Mouse (Mus musculus): ENCODE data around the gene Dhrs3. TPM values are rescaled to one million over a fixed set of nuclear protein-coding genes. Genes with fewer than 3 reads are reported as not detected.
A peak's percentile ranks its signal among the peaks of the same experiment; 100 is the strongest.

Gene Dhrs3
- 73.3 and 75.7 TPM in 2 replicates for polyA plus RNA-seq (2015; fragmentation: Nextera tagmentation; extraction: Ambion mirVana)

- Histone ChIP-seq H3K9ac (peak within 1 kb of the TSS; percentile 48), H3K27ac (replicated peaks) (peak within 1 kb of the TSS; percentile 85), H3K27me3 (no peaks in the 10 kb centered on the region), H3K4me1 (peaks cover 46% of the 10 kb centered on the region), H3K4me3 (replicated peaks) (peak within 1 kb of the TSS; percentile 65), H3K4me2 (replicated peaks) (peak within 1 kb of the TSS; percentile 95), H3K9me3 (replicated peaks) (no peaks in the 10 kb centered on the region), H3K36me3 (no peaks in the 10 kb centered on the region)
- peak; percentile 71 for ATAC-seq (ENCODE audit: insufficient number of reproducible peaks, low FRiP score, low TSS enrichment, low read depth)
- WGBS: under 1% methylated on average over 48 of the region's 55 CpGs
Observed at GRCm38 (mm10) chr4:144892133-144892936, at the start of gene Dhrs3. Gene Dhrs3, plus strand, starts transcription at chr4:144892827.

DNA sequence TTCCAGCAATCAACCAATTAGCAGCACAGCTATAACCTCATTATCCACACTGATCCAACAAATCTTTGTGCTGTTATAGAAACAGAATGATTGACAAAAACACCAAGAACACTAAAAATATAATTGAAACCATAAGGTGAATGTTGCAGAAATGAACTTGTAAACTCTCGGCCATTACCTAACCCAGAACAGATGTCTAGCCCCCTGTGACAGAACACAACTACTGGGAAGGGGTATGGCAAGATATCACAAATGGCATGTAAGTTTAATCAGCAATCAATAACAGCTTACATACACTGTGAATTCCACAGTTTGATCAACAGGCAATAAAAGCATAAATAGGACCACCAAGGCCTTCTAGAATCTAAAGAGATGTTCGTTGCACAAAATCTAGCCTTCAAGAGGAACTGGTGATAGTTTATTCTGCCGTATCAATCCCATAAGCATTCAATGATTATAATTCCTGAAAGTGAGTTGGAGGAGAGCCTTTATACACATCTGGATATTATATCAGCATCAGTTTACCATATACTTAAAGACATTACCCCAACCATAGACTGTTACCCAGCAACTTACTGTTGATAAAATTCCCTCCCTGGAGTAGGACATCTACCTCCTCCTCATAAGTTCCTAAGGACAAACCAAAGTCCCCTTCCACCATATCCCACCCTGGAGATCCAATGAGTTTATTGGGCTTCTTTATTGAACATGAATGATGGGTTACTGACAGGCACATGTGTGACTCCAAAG lies 30.7 kb upstream of the Dhrs3 start:
- no peak for ATAC-seq (ENCODE audit: insufficient number of reproducible peaks, low FRiP score, low TSS enrichment, low read depth)
- WGBS: 52% methylated on average over 3 of the region's 3 CpGs
- Histone ChIP-seq H3K4me1 (no peaks in the 10 kb centered on the region), H3K9ac (no peak overlapping the region), H3K27me3 (no peaks in the 10 kb centered on the region), H3K9me3 (replicated peaks) (no peaks in the 10 kb centered on the region), H3K4me2 (replicated peaks) (no peak overlapping the region), H3K27ac (replicated peaks) (no peak overlapping the region), H3K4me3 (replicated peaks) (no peak overlapping the region), H3K36me3 (no peaks in the 10 kb centered on the region)

DNA sequence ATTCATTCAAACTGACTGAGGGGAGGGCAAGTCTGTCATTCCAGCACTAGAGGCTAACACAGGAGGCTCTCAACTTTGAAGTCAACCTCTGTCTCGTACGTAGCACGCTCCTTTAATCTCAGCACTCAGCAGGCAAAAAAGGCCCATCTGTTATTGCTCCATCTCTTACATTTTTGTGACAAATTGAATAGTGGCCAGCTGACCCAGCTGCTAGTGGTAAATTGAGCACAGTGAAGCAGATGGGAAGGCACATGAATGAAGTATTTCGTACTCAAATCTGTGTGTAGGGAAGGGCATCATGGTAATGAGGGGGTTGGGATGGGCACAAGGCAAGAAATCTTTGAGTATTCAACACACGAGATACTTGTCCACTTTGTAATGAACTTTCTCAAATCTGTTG lies 24.7 kb upstream of the Dhrs3 start:
- Histone ChIP-seq H3K4me3 (replicated peaks) (no peak overlapping the region), H3K4me2 (replicated peaks) (no peak overlapping the region), H3K36me3 (no peaks in the 10 kb centered on the region), H3K27ac (replicated peaks) (no peak overlapping the region), H3K27me3 (no peaks in the 10 kb centered on the region), H3K9me3 (replicated peaks) (no peaks in the 10 kb centered on the region), H3K4me1 (no peaks in the 10 kb centered on the region), H3K9ac (no peak overlapping the region)
- no peak for ATAC-seq (ENCODE audit: insufficient number of reproducible peaks, low FRiP score, low TSS enrichment, low read depth)
- WGBS: 63% methylated on average over 5 of the region's 5 CpGs

DNA sequence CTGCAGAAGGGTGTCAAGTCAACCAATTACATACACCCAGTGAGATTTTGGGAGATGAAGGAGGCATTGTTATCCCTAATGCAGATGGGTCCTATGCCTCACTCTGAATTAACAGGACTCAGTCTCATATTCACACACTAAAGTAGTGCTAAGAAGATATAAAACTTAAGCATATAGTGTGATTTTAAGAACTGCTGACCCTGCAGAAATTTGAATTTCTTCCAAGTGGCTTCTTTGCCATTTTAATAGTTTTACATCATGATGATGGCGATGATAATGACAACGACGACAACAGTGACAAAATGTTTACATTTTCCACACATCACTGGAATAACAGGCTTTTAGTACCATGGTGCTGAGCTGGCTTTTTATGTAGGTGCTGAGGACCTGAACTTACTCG lies 24.0 kb upstream of the Dhrs3 start:
- H3K9me3 ChIP-seq (replicated peaks): no peaks in the 10 kb centered on the region
- 84% methylated on average over 4 of the region's 4 CpGs for WGBS

DNA sequence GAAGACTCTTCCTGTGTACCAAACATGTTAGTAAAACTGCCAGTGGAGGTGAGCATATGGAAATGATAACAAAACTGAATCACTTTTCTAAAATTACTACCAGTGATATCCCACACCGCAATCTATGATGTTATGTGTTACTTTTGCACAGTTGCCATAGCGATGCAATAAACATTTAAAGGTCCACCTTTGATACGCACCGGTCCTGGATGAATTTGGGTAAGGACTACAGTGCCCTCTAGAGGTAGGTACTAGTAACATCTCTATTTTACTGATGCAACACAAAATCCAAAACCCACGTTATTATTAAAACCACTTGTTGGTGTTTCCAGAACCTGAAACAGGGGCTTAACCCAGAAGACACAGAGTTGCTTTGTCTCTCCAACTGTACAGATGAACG lies 19.7 kb upstream of the Dhrs3 start:
- no peaks in the 10 kb centered on the region for H3K9me3 ChIP-seq (replicated peaks)
- H3K4me1 ChIP-seq: no peaks in the 10 kb centered on the region
- 33% methylated on average over 6 of the region's 6 CpGs for WGBS
- no peaks in the 10 kb centered on the region for H3K27me3 ChIP-seq
- ATAC-seq (ENCODE audit: insufficient number of reproducible peaks, low FRiP score, low TSS enrichment, low read depth): no peak
- no peak overlapping the region for H3K9ac ChIP-seq
- H3K4me2 ChIP-seq (replicated peaks): no peak overlapping the region
- no peak overlapping the region for H3K27ac ChIP-seq (replicated peaks)
- no peak overlapping the region for H3K4me3 ChIP-seq (replicated peaks)
- no peaks in the 10 kb centered on the region for H3K36me3 ChIP-seq

More for the DNA sequence above, 24.0 kb upstream of the Dhrs3 start:
- Histone ChIP-seq H3K9ac (no peak overlapping the region), H3K27me3 (no peaks in the 10 kb centered on the region), H3K4me2 (replicated peaks) (no peak overlapping the region), H3K4me1 (no peaks in the 10 kb centered on the region), H3K4me3 (replicated peaks) (no peak overlapping the region), H3K36me3 (no peaks in the 10 kb centered on the region), H3K27ac (replicated peaks) (no peak overlapping the region)
- ATAC-seq (ENCODE audit: insufficient number of reproducible peaks, low FRiP score, low TSS enrichment, low read depth): no peak

- WGBS: 67% methylated on average over 2 of the region's 2 CpGs
- Histone ChIP-seq H3K36me3 (no peaks in the 10 kb centered on the region), H3K27ac (replicated peaks) (no peak overlapping the region), H3K9ac (no peak overlapping the region), H3K27me3 (no peaks in the 10 kb centered on the region), H3K4me2 (replicated peaks) (no peak overlapping the region), H3K9me3 (replicated peaks) (no peaks in the 10 kb centered on the region), H3K4me3 (replicated peaks) (no peak overlapping the region), H3K4me1 (no peaks in the 10 kb centered on the region)
- no peak for ATAC-seq (ENCODE audit: insufficient number of reproducible peaks, low FRiP score, low TSS enrichment, low read depth)
Observed at GRCm38 (mm10) chr4:144875576-144876093, 17.0 kb upstream of the Dhrs3 start.

GRCm38 (mm10) chr4:144879549-144879948 lies 13.1 kb upstream of the Dhrs3 start:
- Histone ChIP-seq H3K4me2 (replicated peaks) (no peak overlapping the region), H3K9ac (no peak overlapping the region), H3K36me3 (no peaks in the 10 kb centered on the region), H3K27ac (replicated peaks) (no peak overlapping the region), H3K4me3 (replicated peaks) (no peak overlapping the region), H3K4me1 (peaks cover 7% of the 10 kb centered on the region; the same call in 1 of the 2 replicates), H3K27me3 (no peaks in the 10 kb centered on the region), H3K9me3 (replicated peaks) (no peaks in the 10 kb centered on the region)
- ATAC-seq (ENCODE audit: insufficient number of reproducible peaks, low FRiP score, low TSS enrichment, low read depth): no peak
- 49% methylated on average over 1 of the region's 1 CpGs for WGBS

DNA sequence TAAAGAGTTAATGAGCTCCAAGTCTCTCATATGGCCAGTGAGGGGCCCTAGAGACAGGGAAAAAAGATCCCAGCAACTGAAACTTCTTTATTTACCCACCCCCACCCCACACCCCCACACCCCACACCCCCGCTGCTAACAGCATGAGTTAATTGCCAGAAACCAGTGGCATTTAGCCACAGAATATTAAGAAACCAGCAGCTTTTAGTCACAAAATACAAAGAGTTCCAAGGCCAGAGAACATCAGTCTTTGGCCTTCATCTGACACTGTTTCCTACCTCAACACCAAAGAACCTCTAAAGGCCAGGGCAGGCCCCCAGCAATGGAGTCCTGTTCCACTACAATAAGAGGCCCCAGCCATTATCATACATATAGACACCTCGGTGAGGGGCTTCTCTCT lies 11.3 kb upstream of the Dhrs3 start:
- peaks cover 7% of the 10 kb centered on the region; the same call in 1 of the 2 replicates for H3K4me1 ChIP-seq
- H3K27me3 ChIP-seq: no peaks in the 10 kb centered on the region
- H3K4me3 ChIP-seq (replicated peaks): no peak overlapping the region
- no peaks in the 10 kb centered on the region for H3K36me3 ChIP-seq
- no peaks in the 10 kb centered on the region for H3K9me3 ChIP-seq (replicated peaks)
- no peak for ATAC-seq (ENCODE audit: insufficient number of reproducible peaks, low FRiP score, low TSS enrichment, low read depth)
- H3K27ac ChIP-seq (replicated peaks): no peak overlapping the region
- no peak overlapping the region for H3K4me2 ChIP-seq (replicated peaks)
- 70% methylated on average over 2 of the region's 2 CpGs for WGBS
- H3K9ac ChIP-seq: no peak overlapping the region

- Histone ChIP-seq H3K36me3 (no peaks in the 10 kb centered on the region), H3K27ac (replicated peaks) (peak overlapping the region; percentile 69), H3K9me3 (replicated peaks) (no peaks in the 10 kb centered on the region), H3K4me3 (replicated peaks) (no peak overlapping the region), H3K4me1 (peaks cover 7% of the 10 kb centered on the region; the same call in 1 of the 2 replicates), H3K9ac (no peak overlapping the region), H3K4me2 (replicated peaks) (no peak overlapping the region), H3K27me3 (no peaks in the 10 kb centered on the region)
- WGBS: 26% methylated on average over 8 of the region's 8 CpGs
- peak; percentile 41 for ATAC-seq (ENCODE audit: insufficient number of reproducible peaks, low FRiP score, low TSS enrichment, low read depth)
Observed at GRCm38 (mm10) chr4:144882881-144883331, 9.7 kb upstream of the Dhrs3 start.

- Histone ChIP-seq H3K4me2 (replicated peaks) (no peak overlapping the region), H3K27me3 (no peaks in the 10 kb centered on the region), H3K36me3 (no peaks in the 10 kb centered on the region), H3K4me3 (replicated peaks) (no peak overlapping the region), H3K9me3 (replicated peaks) (no peaks in the 10 kb centered on the region), H3K27ac (replicated peaks) (no peak overlapping the region), H3K9ac (no peak overlapping the region), H3K4me1 (peaks cover 16% of the 10 kb centered on the region)
- 52% methylated on average over 6 of the region's 6 CpGs for WGBS
- no peak for ATAC-seq (ENCODE audit: insufficient number of reproducible peaks, low FRiP score, low TSS enrichment, low read depth)
Observed at GRCm38 (mm10) chr4:144886460-144886859, 6.2 kb upstream of the Dhrs3 start.

DNA sequence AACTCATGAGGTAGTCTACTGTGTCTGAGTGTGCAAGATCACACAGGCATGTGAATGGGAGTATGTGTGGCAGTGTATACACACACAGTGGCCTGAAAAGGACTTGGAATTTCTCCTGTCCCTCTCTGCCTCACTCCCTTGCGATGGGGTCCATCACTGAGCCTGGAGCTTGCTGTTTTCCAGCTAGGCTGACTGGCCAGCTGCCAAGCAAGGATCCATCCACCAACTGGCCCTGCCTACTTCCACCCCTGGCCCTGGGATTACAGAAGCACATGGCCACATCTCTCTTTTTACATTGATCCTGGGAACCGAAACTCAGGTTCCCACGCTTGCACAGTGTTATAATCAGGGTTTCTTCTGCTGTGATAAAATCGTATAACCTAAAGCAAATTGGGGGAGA lies 3.9 kb upstream of the Dhrs3 start:
- ATAC-seq (ENCODE audit: insufficient number of reproducible peaks, low FRiP score, low TSS enrichment, low read depth): no peak
- Histone ChIP-seq H3K27ac (replicated peaks) (no peak overlapping the region), H3K36me3 (no peaks in the 10 kb centered on the region), H3K9ac (no peak overlapping the region), H3K4me3 (replicated peaks) (no peak overlapping the region), H3K9me3 (replicated peaks) (no peaks in the 10 kb centered on the region), H3K4me1 (peaks cover 21% of the 10 kb centered on the region), H3K4me2 (replicated peaks) (no peak overlapping the region), H3K27me3 (no peaks in the 10 kb centered on the region)
- WGBS: 80% methylated on average over 4 of the region's 4 CpGs

Measured in embryonic facial prominence, embryonic 15.5 days (tissue).